Mouse (Mus musculus) heart, embryonic 12.5 days (tissue): ENCODE data around the gene Galnt15. TPM values are rescaled to one million over a fixed set of nuclear protein-coding genes. Genes with fewer than 3 reads are reported as not detected.

Source experiments
- ATAC-seq: fragments of 200-750 bp; cut with Nextera tagmentation; 2 replicates; pipeline ENCODE4 v1.8.0; 2017; ENCODE audit warnings: moderate TSS enrichment, moderate library complexity; ENCODE audit not compliant: insufficient number of reproducible peaks, low FRiP score
- H3K27ac ChIP-seq: fragments of 300-500 bp; sonication (generic); 2 replicates; pipeline ENCODE4 v1.5.1; 2016; ENCODE audit warnings: mild to moderate bottlenecking, moderate library complexity; ENCODE audit not compliant: poor library complexity, severe bottlenecking
- H3K27me3 ChIP-seq: fragments of 300-500 bp; sonication (generic); replicated peaks from 2 replicates; pipeline ENCODE4 v1.6.1; 2016; ENCODE audit warnings: mild to moderate bottlenecking, moderate library complexity
- H3K36me3 ChIP-seq: fragments of 300-500 bp; sonication (generic); 2 replicates; pipeline ENCODE4 v1.6.1; 2016; ENCODE audit warnings: mild to moderate bottlenecking, moderate library complexity
- H3K4me1 ChIP-seq: fragments of 300-500 bp; sonication (generic); replicated peaks from 2 replicates; pipeline ENCODE4 v1.6.1; 2016; ENCODE audit warnings: mild to moderate bottlenecking
- H3K4me2 ChIP-seq: fragments of 300-500 bp; sonication (generic); 2 replicates; pipeline ENCODE4 v1.6.1; 2016; ENCODE audit warnings: mild to moderate bottlenecking, moderate library complexity
- H3K4me3 ChIP-seq: fragments of 300-500 bp; sonication (generic); 2 replicates; pipeline ENCODE4 v1.5.1; 2016; ENCODE audit warnings: mild to moderate bottlenecking
- H3K9ac ChIP-seq: fragments of 300-500 bp; sonication (generic); 2 replicates; pipeline ENCODE4 v1.6.1; 2016; ENCODE audit warnings: mild to moderate bottlenecking, moderate library complexity
- H3K9me3 ChIP-seq: fragments of 300-500 bp; sonication (generic); replicated peaks from 2 replicates; pipeline ENCODE4 v1.6.1; 2016; ENCODE audit warnings: mild to moderate bottlenecking, moderate library complexity
- WGBS: fragments of 180-500 bp; shearing (Covaris S2); methylation state at CpG from one replicate; pipeline ENCODE4 v1.1.7; 2016; 5-methylcytosine and 5-hydroxymethylcytosine counted together
- polyA plus RNA-seq: library from polyadenylated mRNA; unstranded; fragments of >200 nt; fragmentation: Nextera tagmentation; extraction: Ambion mirVana; gene quantifications from 2 replicates; pipeline ENCODE4 v1.2.1, GENCODE M21; 2016

The Galnt15 gene
- polyA plus RNA-seq, 1 experiment from 2014 or later, result 0.29 TPM

DNA sequence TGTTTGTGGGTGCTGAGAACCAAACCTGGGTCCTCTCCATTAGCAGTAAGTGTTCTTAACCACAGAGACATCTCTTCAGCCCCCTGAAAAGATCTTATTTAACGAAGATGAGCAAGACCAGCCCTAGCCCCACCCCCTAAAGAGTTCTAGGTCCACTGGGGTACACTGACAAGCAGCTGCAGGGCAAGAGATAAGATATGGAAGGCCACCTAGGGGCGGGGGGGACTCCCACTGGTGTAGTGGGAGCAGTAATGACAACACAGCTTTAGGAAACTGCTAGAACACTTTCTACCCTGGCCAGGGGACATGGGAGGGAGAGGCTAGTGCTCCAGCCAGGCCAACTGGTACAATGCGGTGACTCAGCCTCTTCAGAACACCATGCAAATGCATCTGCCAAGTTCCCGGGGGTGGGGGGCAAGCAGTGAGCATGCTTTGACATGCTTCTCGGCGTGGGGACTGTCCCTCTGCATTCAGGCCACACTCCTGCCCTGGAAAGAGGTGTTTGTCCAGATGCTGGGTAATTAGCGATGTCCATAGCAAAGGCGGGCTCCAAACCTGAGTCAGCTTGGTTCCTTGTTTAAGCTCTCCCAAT, 9.0 kb downstream of the Galnt15 start:
- H3K27ac ChIP-seq, result no peak overlapping the region
- H3K9ac ChIP-seq, result no peak overlapping the region
- peak; percentile 74 for ATAC-seq
- H3K27me3 ChIP-seq, result no peaks in the 10 kb centered on the region
- peaks cover 2% of the 10 kb centered on the region; the same call in 1 of the 2 replicates for H3K4me1 ChIP-seq
- H3K36me3 ChIP-seq, result no peaks in the 10 kb centered on the region
- H3K9me3 ChIP-seq, result peaks cover 4% of the 10 kb centered on the region; the same call in 1 of the 2 replicates
- WGBS, result 75% methylated on average over 8 of the region's 8 CpGs
- no peak overlapping the region for H3K4me2 ChIP-seq
- no peak overlapping the region for H3K4me3 ChIP-seq

DNA sequence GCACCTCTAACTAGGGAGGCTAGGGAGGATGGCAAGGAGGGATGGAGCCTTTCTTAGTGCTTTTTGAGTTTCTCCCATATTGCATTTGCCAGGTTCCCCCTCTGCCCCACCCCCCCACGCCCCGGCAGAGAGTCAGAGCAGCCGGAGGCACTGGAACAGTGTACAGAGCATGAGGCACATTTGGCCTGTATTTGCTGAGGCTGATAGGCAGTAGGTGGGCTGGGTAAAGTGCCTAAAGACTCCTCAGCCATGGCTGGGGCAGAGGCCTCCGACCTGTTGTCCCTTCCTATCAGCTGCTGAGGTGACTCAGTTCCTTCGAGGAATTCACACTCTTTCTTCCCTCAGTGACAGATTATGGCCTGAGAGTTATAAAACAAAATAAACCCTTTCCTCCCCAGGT, 13.3 kb downstream of the Galnt15 start:
- peaks cover 18% of the 10 kb centered on the region for H3K4me1 ChIP-seq
- 35% methylated on average over 5 of the region's 5 CpGs for WGBS
- no peak overlapping the region for H3K27ac ChIP-seq
- no peaks in the 10 kb centered on the region for H3K36me3 ChIP-seq
- no peak overlapping the region for H3K9ac ChIP-seq
- H3K4me2 ChIP-seq, result no peak overlapping the region
- H3K4me3 ChIP-seq, result no peak overlapping the region
- no peak for ATAC-seq
- H3K9me3 ChIP-seq, result peaks cover 4% of the 10 kb centered on the region; the same call in 1 of the 2 replicates
- no peaks in the 10 kb centered on the region for H3K27me3 ChIP-seq

DNA sequence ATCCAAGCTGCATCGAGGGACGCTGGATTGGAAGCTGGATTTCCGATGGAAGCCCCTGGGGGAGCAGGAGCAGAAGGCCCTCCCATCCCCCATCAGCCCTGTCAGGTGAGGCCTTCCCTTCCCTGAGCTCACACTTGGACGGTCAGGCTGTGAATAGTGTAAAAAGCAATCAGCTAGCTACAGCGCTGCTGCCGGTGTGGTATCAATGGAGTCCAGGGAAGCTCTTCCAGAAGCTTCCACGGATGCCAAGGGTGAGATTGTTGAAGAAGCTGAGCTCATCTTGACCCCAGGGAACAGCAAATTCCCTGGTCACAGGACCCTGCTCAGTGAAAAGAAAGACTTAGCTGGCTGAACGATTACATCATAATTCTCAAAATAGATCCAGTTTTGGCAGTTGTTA, 17.6 kb downstream of the Galnt15 start:
- no peak overlapping the region for H3K27ac ChIP-seq
- H3K36me3 ChIP-seq, result no peaks in the 10 kb centered on the region
- H3K4me2 ChIP-seq, result no peak overlapping the region
- H3K9ac ChIP-seq, result no peak overlapping the region
- peaks cover 20% of the 10 kb centered on the region for H3K4me1 ChIP-seq
- H3K4me3 ChIP-seq, result no peak overlapping the region
- H3K27me3 ChIP-seq, result no peaks in the 10 kb centered on the region
- no peak for ATAC-seq
- WGBS, result 63% methylated on average over 8 of the region's 8 CpGs
- H3K9me3 ChIP-seq, result no peaks in the 10 kb centered on the region

DNA sequence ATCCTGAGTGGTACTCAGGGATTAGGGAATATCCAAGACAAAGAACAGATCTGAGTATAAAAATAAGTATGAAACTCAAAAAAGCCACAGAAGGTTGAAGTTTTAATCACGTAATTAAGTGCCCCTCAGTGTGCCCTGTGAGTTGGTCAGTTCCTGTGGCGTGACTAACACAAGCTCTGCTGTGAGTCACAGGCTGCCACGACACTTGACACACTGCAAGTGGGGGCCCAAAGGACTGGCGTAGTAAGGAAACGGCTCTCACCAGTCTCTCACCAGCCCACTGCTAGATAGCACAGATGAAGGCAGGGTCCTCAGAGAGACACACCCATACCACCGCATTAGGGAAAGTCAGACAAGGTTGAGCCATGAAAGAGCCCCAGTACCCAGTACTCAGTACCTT, 21.4 kb downstream of the Galnt15 start:
- Histone ChIP-seq H3K4me2 (no peak overlapping the region), H3K27me3 (no peaks in the 10 kb centered on the region), H3K9ac (no peak overlapping the region), H3K9me3 (no peaks in the 10 kb centered on the region), H3K4me1 (peaks cover 33% of the 10 kb centered on the region), H3K4me3 (no peak overlapping the region), H3K36me3 (no peaks in the 10 kb centered on the region), H3K27ac (no peak overlapping the region)
- no peak for ATAC-seq
- 43% methylated on average over 6 of the region's 6 CpGs for WGBS

DNA sequence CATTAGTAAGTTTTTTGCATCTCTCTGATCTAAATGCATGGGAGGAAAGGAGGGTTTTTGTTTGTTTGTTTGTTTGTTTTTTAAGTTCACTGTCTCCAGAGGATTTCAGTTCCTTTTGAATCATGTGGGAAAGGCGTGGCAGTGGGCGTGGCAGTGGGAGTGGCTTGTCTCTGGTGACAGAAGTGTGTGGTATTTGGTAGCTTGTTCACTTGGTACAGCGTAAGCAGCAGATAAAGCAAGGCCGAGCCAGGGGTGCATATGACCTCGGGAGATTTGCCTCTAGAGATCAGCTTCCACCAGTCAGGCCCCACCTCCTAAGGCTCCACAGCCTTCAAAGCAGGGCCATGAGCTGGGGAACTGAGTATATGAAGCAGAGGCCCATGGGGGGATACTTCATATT, 25.1 kb downstream of the Galnt15 start:
- Histone ChIP-seq H3K4me3 (no peak overlapping the region), H3K4me2 (no peak overlapping the region), H3K27me3 (no peaks in the 10 kb centered on the region), H3K9ac (no peak overlapping the region), H3K27ac (no peak overlapping the region), H3K36me3 (no peaks in the 10 kb centered on the region), H3K9me3 (no peaks in the 10 kb centered on the region), H3K4me1 (peaks cover 30% of the 10 kb centered on the region)
- WGBS, result 49% methylated on average over 5 of the region's 5 CpGs
- ATAC-seq, result no peak

DNA sequence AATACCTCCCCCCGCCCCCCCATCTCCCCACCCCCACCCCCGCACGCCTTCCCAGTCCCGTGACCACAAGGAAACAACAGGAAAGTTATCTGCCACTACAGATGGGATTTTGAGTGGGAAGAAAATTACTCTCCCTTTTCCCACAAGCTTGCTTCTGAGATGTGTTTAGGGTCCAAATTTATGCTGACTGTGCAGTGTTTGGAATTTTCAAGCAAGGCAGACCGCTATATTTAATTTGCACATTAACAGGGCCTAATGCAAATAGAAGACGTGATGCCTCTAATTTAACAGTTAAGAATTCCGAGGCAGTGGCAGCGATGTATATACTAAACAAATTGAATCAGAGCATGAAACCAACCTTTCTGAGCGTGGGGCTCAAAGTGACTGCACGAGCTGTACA, 26.0 kb downstream of the Galnt15 start:
- no peak for ATAC-seq
- Histone ChIP-seq H3K4me2 (no peak overlapping the region), H3K27me3 (no peaks in the 10 kb centered on the region), H3K4me3 (no peak overlapping the region), H3K4me1 (peaks cover 30% of the 10 kb centered on the region), H3K9me3 (no peaks in the 10 kb centered on the region), H3K27ac (no peak overlapping the region), H3K36me3 (no peaks in the 10 kb centered on the region), H3K9ac (no peak overlapping the region)
- WGBS, result 49% methylated on average over 10 of the region's 10 CpGs

DNA sequence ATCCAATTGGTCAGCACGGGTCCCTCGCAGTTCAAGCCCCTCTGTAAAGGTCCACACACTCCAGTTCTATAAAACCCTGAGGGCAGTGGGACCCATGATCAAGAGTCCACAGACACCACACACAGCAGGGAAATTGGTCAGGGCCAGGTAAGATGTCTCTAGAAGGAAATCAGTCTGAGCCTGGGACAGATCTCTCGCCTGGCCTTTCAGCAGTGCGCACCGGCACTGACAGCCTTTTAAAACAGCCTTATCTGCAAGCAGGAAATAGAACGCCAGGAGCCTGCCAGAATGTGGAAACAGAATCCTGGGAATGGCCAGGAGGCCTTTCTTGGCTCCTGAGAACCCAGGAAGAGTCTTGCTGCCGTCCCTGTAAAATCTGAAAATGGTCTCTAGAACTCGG, 27.0 kb downstream of the Galnt15 start:
- H3K9me3 ChIP-seq, result no peaks in the 10 kb centered on the region
- no peaks in the 10 kb centered on the region for H3K27me3 ChIP-seq
- peaks cover 25% of the 10 kb centered on the region for H3K4me1 ChIP-seq
- WGBS, result 15% methylated on average over 8 of the region's 8 CpGs
- peak overlapping the region; percentile 69 for H3K27ac ChIP-seq
- H3K4me3 ChIP-seq, result no peak overlapping the region
- H3K4me2 ChIP-seq, result peak overlapping the region; percentile 19
- ATAC-seq, result no peak
- no peak overlapping the region for H3K9ac ChIP-seq
- H3K36me3 ChIP-seq, result no peaks in the 10 kb centered on the region

DNA sequence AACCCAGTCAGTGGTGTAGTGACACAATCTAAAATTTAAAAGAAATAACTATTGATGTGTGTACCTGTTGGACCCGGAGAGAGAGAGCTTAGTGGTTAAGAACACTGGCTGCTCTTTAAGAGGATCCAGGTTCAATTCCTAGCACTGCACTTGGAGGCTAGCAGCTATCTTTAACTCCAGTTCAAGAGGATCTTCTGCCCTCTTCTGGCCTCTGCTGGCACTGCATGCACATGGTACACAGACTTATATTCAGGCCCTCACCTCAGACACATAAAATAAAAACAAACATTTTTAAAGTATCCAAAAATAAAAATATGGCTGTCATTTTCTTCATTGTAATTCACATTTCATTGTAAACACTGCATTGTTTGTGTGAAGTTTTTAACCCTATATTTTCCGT, 27.9 kb downstream of the Galnt15 start:
- Histone ChIP-seq H3K27ac (no peak overlapping the region), H3K27me3 (no peaks in the 10 kb centered on the region), H3K4me3 (no peak overlapping the region), H3K9ac (no peak overlapping the region), H3K4me1 (peaks cover 25% of the 10 kb centered on the region), H3K9me3 (no peaks in the 10 kb centered on the region), H3K36me3 (no peaks in the 10 kb centered on the region), H3K4me2 (no peak overlapping the region)
- no peak for ATAC-seq
- 91% methylated on average over 2 of the region's 2 CpGs for WGBS

DNA sequence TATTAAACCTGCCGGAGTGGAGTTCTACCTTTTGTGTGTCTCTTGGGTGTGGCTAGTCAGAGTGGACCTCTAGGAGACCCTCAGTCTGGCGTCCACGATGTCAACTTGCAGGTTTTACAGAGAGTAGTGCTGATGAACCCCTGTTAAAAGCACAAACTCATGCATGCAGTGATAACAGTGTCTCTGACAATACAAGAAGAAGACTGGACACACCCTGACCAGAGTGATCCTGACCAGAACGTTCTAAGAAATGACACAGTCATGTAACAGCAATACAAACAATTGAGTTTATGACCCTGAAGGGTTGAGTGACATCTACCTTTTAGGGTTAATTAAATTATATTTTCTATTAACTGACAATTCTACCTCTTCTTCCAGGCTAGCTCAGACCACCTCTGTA, 28.9 kb downstream of the Galnt15 start:
- 71% methylated on average over 4 of the region's 4 CpGs for WGBS
- H3K9ac ChIP-seq, result no peak overlapping the region
- no peak overlapping the region for H3K4me3 ChIP-seq
- no peaks in the 10 kb centered on the region for H3K36me3 ChIP-seq
- H3K27ac ChIP-seq, result no peak overlapping the region
- H3K4me2 ChIP-seq, result no peak overlapping the region
- peak; percentile 81 for ATAC-seq
- H3K27me3 ChIP-seq, result no peaks in the 10 kb centered on the region
- H3K9me3 ChIP-seq, result no peaks in the 10 kb centered on the region
- peaks cover 25% of the 10 kb centered on the region for H3K4me1 ChIP-seq

DNA sequence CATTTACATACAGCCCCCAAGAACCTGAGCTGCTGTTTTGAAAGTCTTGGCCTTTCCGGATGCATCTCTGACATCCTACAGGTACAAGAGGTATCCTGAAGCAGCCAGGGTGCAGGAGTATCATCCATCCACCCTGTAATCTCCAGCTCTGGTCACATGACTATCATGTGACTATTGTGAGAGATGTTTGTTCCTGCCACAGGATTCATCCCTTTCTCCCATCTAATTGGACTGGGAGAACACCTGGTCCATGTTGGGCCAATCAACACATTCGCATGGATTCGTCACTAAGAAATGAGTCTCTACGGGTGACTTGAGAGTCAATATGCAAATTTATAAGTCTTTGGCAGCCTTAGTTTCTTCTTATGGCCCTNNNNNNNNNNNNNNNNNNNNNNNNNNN, 32.6 kb downstream of the Galnt15 start:
- no peak for ATAC-seq
- 87% methylated on average over 4 of the region's 4 CpGs for WGBS
- Histone ChIP-seq H3K27me3 (no peaks in the 10 kb centered on the region), H3K27ac (no peak overlapping the region), H3K9ac (no peak overlapping the region), H3K4me3 (no peak overlapping the region), H3K4me1 (no peaks in the 10 kb centered on the region), H3K9me3 (peaks cover 11% of the 10 kb centered on the region; the same call in 1 of the 2 replicates), H3K4me2 (no peak overlapping the region), H3K36me3 (no peaks in the 10 kb centered on the region)

DNA sequence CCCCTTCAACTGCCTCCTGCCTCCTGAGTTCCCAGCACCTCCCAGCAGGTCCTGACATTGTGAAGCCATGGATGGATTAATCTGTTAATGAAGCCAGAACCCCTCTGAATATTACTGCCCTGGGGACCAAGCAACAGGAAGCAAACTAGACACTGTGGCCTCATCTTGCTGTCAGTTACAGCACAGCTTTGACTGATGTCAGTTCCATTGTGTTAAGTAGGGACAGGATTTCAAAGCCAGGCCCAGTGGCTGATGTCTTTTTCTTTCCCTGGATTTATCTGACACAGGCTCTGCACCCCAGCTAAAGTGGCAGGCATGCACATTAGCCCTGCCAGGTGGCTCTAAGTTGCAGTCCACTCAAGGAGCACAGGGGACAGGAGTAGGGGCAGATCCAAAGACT, 44.0 kb downstream of the Galnt15 start:
- H3K27me3 ChIP-seq, result no peaks in the 10 kb centered on the region
- peak overlapping the region; percentile 66 for H3K27ac ChIP-seq
- H3K9me3 ChIP-seq, result no peaks in the 10 kb centered on the region
- no peak overlapping the region for H3K9ac ChIP-seq
- H3K4me2 ChIP-seq, result no peak overlapping the region
- no peaks in the 10 kb centered on the region for H3K36me3 ChIP-seq
- peak; percentile 14; the same call in 1 of the 2 replicates for ATAC-seq
- no peak overlapping the region for H3K4me3 ChIP-seq
- H3K4me1 ChIP-seq, result peaks cover 31% of the 10 kb centered on the region

DNA sequence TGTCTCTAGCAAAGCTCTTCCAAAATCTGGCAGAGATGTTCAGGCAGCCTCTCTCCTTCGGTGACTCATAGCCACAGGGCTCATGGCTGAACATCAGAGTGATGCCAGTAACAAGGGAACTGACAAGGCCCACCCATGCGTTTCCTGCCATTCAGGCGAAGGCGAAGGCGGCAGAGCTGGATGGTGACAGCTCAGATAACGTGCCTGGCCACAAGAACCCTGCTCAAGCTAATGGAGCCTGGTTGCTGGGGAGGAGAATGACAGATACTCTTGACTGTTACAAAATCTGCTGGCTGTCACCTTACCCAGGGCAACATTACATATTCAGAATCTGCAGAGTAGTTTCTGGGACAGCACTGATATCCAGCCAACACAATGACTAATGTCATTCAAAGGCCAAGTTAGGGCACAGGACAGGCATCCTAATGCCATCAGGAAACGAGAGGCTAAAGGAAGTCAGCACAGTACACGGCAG, 44.5 kb downstream of the Galnt15 start:
- Histone ChIP-seq H3K27me3 (no peaks in the 10 kb centered on the region), H3K36me3 (no peaks in the 10 kb centered on the region), H3K4me1 (peaks cover 31% of the 10 kb centered on the region), H3K9ac (0 out of 2 replicates have a peak overlapping the region, but pooled peaks have one; percentile 15), H3K27ac (peak overlapping the region; percentile 66), H3K4me3 (no peak overlapping the region), H3K9me3 (no peaks in the 10 kb centered on the region), H3K4me2 (peak overlapping the region; percentile 7; the same call in 1 of the 2 replicates)
- peak; percentile 80 for ATAC-seq
- 4% methylated on average over 8 of the region's 8 CpGs for WGBS
